Mouse (Mus musculus): ENCODE results near the gene Olfr399. TPM values are rescaled to one million over a fixed set of nuclear protein-coding genes. Genes with fewer than 3 reads are reported as not detected.

Olfr399 gene
- not detected in 2 replicates for polyA plus RNA-seq (2021; fragmentation: Nextera tagmentation)
- long read RNA-seq, experiment 1 = 0 reads
- long read RNA-seq, experiment 2 = 0 reads

DNA sequence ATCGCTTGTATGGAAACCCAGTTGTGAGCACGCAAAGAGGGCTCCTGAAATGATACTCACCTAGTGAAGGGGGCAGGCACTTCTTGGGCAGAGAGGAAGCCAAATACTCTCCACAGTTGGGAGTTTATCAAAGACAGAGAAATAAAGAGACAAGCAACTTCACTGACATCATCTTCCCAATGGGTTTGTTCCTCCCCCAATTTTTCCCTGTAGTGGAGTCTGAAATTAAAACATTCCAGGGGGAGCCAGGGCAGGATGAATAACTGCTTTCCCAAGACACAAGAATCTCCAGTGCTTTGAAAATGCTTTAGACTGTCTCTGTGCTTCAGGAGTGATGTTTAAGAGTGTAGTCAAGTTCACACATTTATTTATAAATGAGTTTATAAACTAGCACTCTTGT, at the start of gene Olfr399, which contains the start of gene Olfr139:
Gene Olfr399 (minus strand): TSS at position 165 of the 400 bp plus-strand sequence.
Gene Olfr139 (minus strand): TSS at position 101 of the 400 bp plus-strand sequence.

DNA sequence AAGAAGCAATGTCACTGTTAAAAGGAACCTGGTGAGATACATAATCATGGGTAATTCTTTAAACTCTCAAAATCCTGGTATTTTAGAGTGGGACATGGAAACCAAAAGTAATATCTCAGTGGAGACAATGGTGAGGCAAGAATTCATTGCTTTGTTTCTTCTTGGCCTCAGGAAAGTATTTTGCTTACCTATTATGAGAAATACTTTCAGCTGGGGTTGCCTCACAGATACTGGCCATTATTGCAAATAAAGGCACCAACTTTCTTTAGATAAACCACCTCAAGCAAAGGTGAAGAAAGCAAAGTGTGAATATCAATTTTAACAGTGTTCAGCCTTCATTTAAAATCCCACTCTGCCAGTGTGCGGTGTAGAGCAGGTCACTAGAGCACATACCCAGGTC, 13.2 kb upstream of the Olfr399 start, which contains the start of gene Zfp616:
Gene Zfp616 (plus strand): TSS at position 301 of the 400 bp plus-strand sequence.

Other genes with a start within 250 kb of the Olfr399 start
- gene Olfr392, start 239.6 kb downstream of the Olfr399 start, polyA plus RNA-seq (2021; fragmentation: Nextera tagmentation) = not detected in 2 replicates
- not detected in 2 replicates for gene Olfr393, start 205.2 kb downstream of the Olfr399 start, polyA plus RNA-seq (2021; fragmentation: Nextera tagmentation)
- gene Olfr394, start 165.8 kb downstream of the Olfr399 start, polyA plus RNA-seq (2021; fragmentation: Nextera tagmentation) = not detected in 2 replicates
- not detected in 2 replicates for gene Olfr395, start 147.3 kb downstream of the Olfr399 start, polyA plus RNA-seq (2021; fragmentation: Nextera tagmentation)
- gene Olfr23, start 119.9 kb downstream of the Olfr399 start, polyA plus RNA-seq (2021; fragmentation: Nextera tagmentation) = not detected in 2 replicates
- not detected in 2 replicates for gene Olfr397, start 95.8 kb downstream of the Olfr399 start, polyA plus RNA-seq (2021; fragmentation: Nextera tagmentation)
- gene Olfr398, start 66.2 kb downstream of the Olfr399 start, polyA plus RNA-seq (2021; fragmentation: Nextera tagmentation) = not detected in 2 replicates
- gene Olfr139, start 64 bp downstream of the Olfr399 start, polyA plus RNA-seq (2021; fragmentation: Nextera tagmentation) = not detected in 2 replicates
- not detected in 2 replicates for gene Zfp616, start 13.3 kb upstream of the Olfr399 start, polyA plus RNA-seq (2021; fragmentation: Nextera tagmentation)
- gene Olfr401, start 57.1 kb upstream of the Olfr399 start, polyA plus RNA-seq (2021; fragmentation: Nextera tagmentation) = not detected in 2 replicates
- not detected in 2 replicates for gene Olfr402, start 96.9 kb upstream of the Olfr399 start, polyA plus RNA-seq (2021; fragmentation: Nextera tagmentation)
- not detected in 2 replicates for gene Olfr403, start 129.6 kb upstream of the Olfr399 start, polyA plus RNA-seq (2021; fragmentation: Nextera tagmentation)
- gene Olfr43, start 154.8 kb upstream of the Olfr399 start, polyA plus RNA-seq (2021; fragmentation: Nextera tagmentation) = not detected in 2 replicates
- gene Olfr406, start 203.2 kb upstream of the Olfr399 start, polyA plus RNA-seq (2021; fragmentation: Nextera tagmentation) = not detected in 2 replicates
- gene Olfr59, start 227.1 kb upstream of the Olfr399 start, polyA plus RNA-seq (2021; fragmentation: Nextera tagmentation) = not detected in 2 replicates